ENCODE assay signal across 20 mouse cellular contexts in the genomic region with DNA sequence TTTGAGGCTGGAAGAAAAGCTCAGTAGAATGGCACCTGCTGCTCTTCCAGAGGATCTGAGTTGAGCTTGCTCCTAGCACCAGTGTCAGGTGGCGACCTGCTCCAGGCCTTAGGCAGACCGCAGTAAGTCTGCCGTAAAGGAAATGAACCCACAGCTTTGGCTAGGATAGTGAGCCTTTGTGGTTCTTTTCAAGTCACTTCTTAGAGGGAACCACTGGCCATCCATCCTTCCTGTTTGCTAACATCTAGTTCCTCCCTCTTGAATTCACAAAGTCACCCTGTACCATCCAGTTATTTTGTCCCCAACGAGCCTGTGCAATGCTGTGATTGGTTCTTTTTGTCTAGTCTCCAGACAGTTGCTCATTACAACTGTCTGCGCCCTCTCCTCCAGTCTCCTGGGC. TPM values are rescaled to one million over a fixed set of nuclear protein-coding genes. Genes with fewer than 3 reads are reported as not detected.
DNase-seq lines count a peak whose midpoint lies in the region; ATAC-seq and TF ChIP-seq lines count a peak whose summit lies in the region.
"Had no signal": no experiment of that assay in that cellular context is flagged by ENCODE, and none has a peak within 500 bp of the region (broad histone marks: within the 10 kb centered on the region; RNA-seq: fewer than 3 reads in every experiment).

No protein-coding gene starts in this region.

- TF ChIP-seq POLR2A in myocyte (IDR thresholded peaks at IDR 0.05; ENCODE audit: insufficient read length, low read depth): no peak

- H3K36me3 ChIP-seq in embryonic facial prominence, embryonic 13.5 days: peaks cover 75% of the 10 kb centered on the region
- H3K36me3 ChIP-seq in embryonic facial prominence, embryonic 10.5 days (replicated peaks): peaks cover 90% of the 10 kb centered on the region
- H3K36me3 ChIP-seq in intestine, embryonic 14.5 days (ENCODE audit: control insufficient read depth, insufficient read depth, low read length): peaks cover 82% of the 10 kb centered on the region
- H3K36me3 ChIP-seq in intestine, postnatal 0 days (ENCODE audit: control insufficient read depth, insufficient read depth): peaks cover 72% of the 10 kb centered on the region
- H3K36me3 ChIP-seq in myocyte (ENCODE audit: control insufficient read depth, insufficient read depth): peaks cover 81% of the 10 kb centered on the region

- DNase-seq in embryonic facial prominence, embryonic 10.5 days (ENCODE audit: low spot score): no peak
- no peak for DNase-seq in intestine, embryonic 14.5 days (ENCODE audit: low spot score)
- DNase-seq in T-cell, adult 2 months (ENCODE audit: low spot score): peak; percentile 19
- DNase-seq in cerebellum, postnatal 10 days: no peak
- DNase-seq in left cerebral cortex, adult 11 months (ENCODE audit: low spot score): no peak
- DNase-seq: cerebellum, adult 11-12 months; forebrain, postnatal 0 days; gastrocnemius, postnatal 10 days; kidney, adult 11 months; lung, embryonic 14.5 days had no signal

- no peak overlapping the region for H3K4me2 ChIP-seq in embryonic facial prominence, embryonic 13.5 days
- no peak overlapping the region for H3K4me2 ChIP-seq in intestine, embryonic 14.5 days (ENCODE audit: low read length)
- no peak overlapping the region for H3K4me2 ChIP-seq in intestine, postnatal 0 days (replicated peaks; ENCODE audit: low read depth)
- peak overlapping the region; percentile 96 for H3K4me2 ChIP-seq in myocyte (ENCODE audit: low read depth)
- H3K4me2 ChIP-seq: hindbrain, embryonic 12.5 days; limb, embryonic 15.5 days; lung, embryonic 14.5 days had no signal

- H3K9ac ChIP-seq in embryonic facial prominence, embryonic 13.5 days: 0 out of 2 replicates have a peak overlapping the region, but pooled peaks have one; percentile 32
- H3K9ac ChIP-seq in intestine, embryonic 14.5 days (ENCODE audit: low read length): no peak overlapping the region
- no peak overlapping the region for H3K9ac ChIP-seq in intestine, postnatal 0 days (ENCODE audit: low read depth, low read length)
- H3K9ac ChIP-seq: forebrain, postnatal 0 days; hindbrain, embryonic 12.5 days; limb, embryonic 15.5 days; lung, embryonic 14.5 days had no signal

- H3K4me1 ChIP-seq in embryonic facial prominence, embryonic 13.5 days: peaks cover 37% of the 10 kb centered on the region
- H3K4me1 ChIP-seq in embryonic facial prominence, embryonic 10.5 days: peaks cover 42% of the 10 kb centered on the region
- peaks cover 24% of the 10 kb centered on the region for H3K4me1 ChIP-seq in intestine, embryonic 14.5 days (replicated peaks; ENCODE audit: control insufficient read depth, insufficient read depth, low read length)
- H3K4me1 ChIP-seq in intestine, postnatal 0 days (replicated peaks; ENCODE audit: control insufficient read depth, insufficient read depth, low read length): 0 out of 2 replicates have a peak, but pooled peaks cover 8% of the 10 kb centered on the region

- no peaks in the 10 kb centered on the region for H3K27me3 ChIP-seq in embryonic facial prominence, embryonic 13.5 days
- H3K27me3 ChIP-seq in embryonic facial prominence, embryonic 10.5 days (replicated peaks; ENCODE audit: low read depth, poor library complexity, severe bottlenecking): no peaks in the 10 kb centered on the region
- H3K27me3 ChIP-seq in intestine, embryonic 14.5 days (replicated peaks; ENCODE audit: control insufficient read depth, insufficient read depth, low read length): no peaks in the 10 kb centered on the region
- H3K27me3 ChIP-seq in intestine, postnatal 0 days (replicated peaks; ENCODE audit: control insufficient read depth, insufficient read depth, low read length): no peaks in the 10 kb centered on the region
- H3K27me3 ChIP-seq in myocyte (ENCODE audit: control insufficient read depth, insufficient read depth, insufficient read length): no peaks in the 10 kb centered on the region
- H3K27me3 ChIP-seq: hindbrain, embryonic 12.5 days; limb, embryonic 15.5 days had no signal

- no peaks in the 10 kb centered on the region for H3K9me3 ChIP-seq in embryonic facial prominence, embryonic 13.5 days
- H3K9me3 ChIP-seq in embryonic facial prominence, embryonic 10.5 days: no peaks in the 10 kb centered on the region
- no peaks in the 10 kb centered on the region for H3K9me3 ChIP-seq in intestine, embryonic 14.5 days (ENCODE audit: control insufficient read depth, low read length)
- H3K9me3 ChIP-seq in intestine, postnatal 0 days (ENCODE audit: control insufficient read depth): no peaks in the 10 kb centered on the region
- H3K9me3 ChIP-seq: hindbrain, embryonic 12.5 days; limb, embryonic 15.5 days had no signal

- H3K4me3 ChIP-seq in embryonic facial prominence, embryonic 13.5 days: no peak overlapping the region
- no peak overlapping the region for H3K4me3 ChIP-seq in embryonic facial prominence, embryonic 10.5 days
- 0 out of 2 replicates have a peak overlapping the region, but pooled peaks have one; percentile 6 for H3K4me3 ChIP-seq in intestine, embryonic 14.5 days (ENCODE audit: low read depth, low read length)
- H3K4me3 ChIP-seq in intestine, postnatal 0 days (ENCODE audit: low read depth, low read length): no peak overlapping the region
- H3K4me3 ChIP-seq in myocyte: no peak overlapping the region
- H3K4me3 ChIP-seq: hindbrain, embryonic 12.5 days; limb, embryonic 15.5 days had no signal

- H3K79me2 ChIP-seq in myocyte (ENCODE audit: control insufficient read depth, insufficient read depth): peaks cover 66% of the 10 kb centered on the region

- 76% methylated on average over 5 of the region's 5 CpGs for WGBS in embryonic facial prominence, embryonic 13.5 days
- 85% methylated on average over 5 of the region's 5 CpGs for WGBS in embryonic facial prominence, embryonic 10.5 days
- WGBS in intestine, embryonic 14.5 days: 82% methylated on average over 5 of the region's 5 CpGs
- 82% methylated on average over 5 of the region's 5 CpGs for WGBS in intestine, postnatal 0 days

- H3ac ChIP-seq in myocyte (ENCODE audit: control insufficient read depth, insufficient read length): no peak overlapping the region

- no peak for TF ChIP-seq CTCF in intestine, postnatal 0 days (IDR thresholded peaks at IDR 0.05; ENCODE audit: low read depth)

- ATAC-seq in embryonic facial prominence, embryonic 13.5 days (ENCODE audit: insufficient number of reproducible peaks, insufficient read depth, low FRiP score, low TSS enrichment, low read depth): no peak
- ATAC-seq in intestine, embryonic 14.5 days (replicated peaks; ENCODE audit: low FRiP score, low TSS enrichment, low read depth): no peak
- ATAC-seq in intestine, postnatal 0 days: no peak
- ATAC-seq: forebrain, postnatal 0 days had no signal

- no peak overlapping the region for H3K27ac ChIP-seq in embryonic facial prominence, embryonic 13.5 days
- no peak overlapping the region for H3K27ac ChIP-seq in embryonic facial prominence, embryonic 10.5 days (replicated peaks)
- no peak overlapping the region for H3K27ac ChIP-seq in intestine, embryonic 14.5 days (ENCODE audit: low read depth)
- H3K27ac ChIP-seq in intestine, postnatal 0 days (ENCODE audit: low read depth, low read length): no peak overlapping the region
- H3K27ac ChIP-seq: hindbrain, embryonic 12.5 days; limb, embryonic 15.5 days had no signal

TF ChIP-seq in myocyte, 11 proteins besides CTCF, POLR2A, EP300 and RAD21:
- TF ChIP-seq POLR2AphosphoS2 (IDR thresholded peaks at IDR 0.05; ENCODE audit: insufficient read length, low read depth) (peak; percentile 25), E2F4 (IDR thresholded peaks at IDR 0.05; ENCODE audit: insufficient read depth) (no peak), MYOG (IDR thresholded peaks at IDR 0.05; ENCODE audit: control insufficient read depth in 1 of 3, insufficient read depth in 1 of 3, insufficient read length in 2 of 3, low read depth in 2 of 3) (no peak)

RNA-seq across cellular contexts. Expression of a gene that starts 6.2 kb away (rescaled TPM):
- polyA plus RNA-seq in embryonic facial prominence, embryonic 13.5 days (2015; fragmentation: Nextera tagmentation; extraction: Ambion mirVana): 1,290 and 1,439 TPM in 2 replicates
- polyA plus RNA-seq in embryonic facial prominence, embryonic 10.5 days (2016; fragmentation: Nextera tagmentation; extraction: Ambion mirVana): 3,458 and 4,025 TPM in 2 replicates
- polyA plus RNA-seq in intestine, embryonic 14.5 days (2014; fragmentation: Nextera tagmentation; extraction: Ambion mirVana): 1,930 and 1,939 TPM in 2 replicates
- polyA plus RNA-seq in intestine, postnatal 0 days (2015; fragmentation: Nextera tagmentation; extraction: Ambion mirVana): 644 and 733 TPM in 2 replicates
- polyA plus RNA-seq in myocyte (2012; fragmentation: generic; extraction: Trizol): 1,358 TPM

RNA-seq across cellular contexts. Expression of a gene that starts 38.7 kb away (rescaled TPM):
- polyA plus RNA-seq in embryonic facial prominence, embryonic 13.5 days (2015; fragmentation: Nextera tagmentation; extraction: Ambion mirVana): 23.3 and 26.3 TPM in 2 replicates
- polyA plus RNA-seq in embryonic facial prominence, embryonic 10.5 days (2016; fragmentation: Nextera tagmentation; extraction: Ambion mirVana): 26.1 and 31.4 TPM in 2 replicates
- polyA plus RNA-seq in intestine, embryonic 14.5 days (2014; fragmentation: Nextera tagmentation; extraction: Ambion mirVana): 38.0 and 38.1 TPM in 2 replicates
- polyA plus RNA-seq in intestine, postnatal 0 days (2015; fragmentation: Nextera tagmentation; extraction: Ambion mirVana): 20.7 and 22.4 TPM in 2 replicates
- polyA plus RNA-seq in myocyte (2012; fragmentation: generic; extraction: Trizol): 34.0 TPM

RNA-seq across cellular contexts. Expression of a gene that starts 41.6 kb away (rescaled TPM):
- 0.23 TPM in 1 of 2 replicates, not detected in the other for polyA plus RNA-seq in embryonic facial prominence, embryonic 13.5 days (2015; fragmentation: Nextera tagmentation; extraction: Ambion mirVana)
- 0.27 TPM in 1 of 2 replicates, not detected in the other for polyA plus RNA-seq in embryonic facial prominence, embryonic 10.5 days (2016; fragmentation: Nextera tagmentation; extraction: Ambion mirVana)
- polyA plus RNA-seq in intestine, embryonic 14.5 days (2014; fragmentation: Nextera tagmentation; extraction: Ambion mirVana): not detected in 2 replicates
- polyA plus RNA-seq in intestine, postnatal 0 days (2015; fragmentation: Nextera tagmentation; extraction: Ambion mirVana): not detected in 2 replicates
- 52.7 TPM for polyA plus RNA-seq in myocyte (2012; fragmentation: generic; extraction: Trizol)
- polyA plus RNA-seq: cortical plate, adult 2 months; forebrain, postnatal 0 days; large intestine, adult 2 months; lung, embryonic 14.5 days; neural tube, embryonic 11.5 days; small intestine, adult 2 months; stomach, embryonic 14.5 days had no signal

Comparison
In these comparisons a context has a peak if more than half of its experiments do, and no peak if none do; other contexts are left out.
1. RNA of a gene that starts 41.6 kb away (polyA plus RNA-seq): 52.7 TPM in myocyte (single experiment); 0.27 TPM in embryonic facial prominence, embryonic 10.5 days, not detected in intestine, postnatal 0 days, 0.23 TPM in embryonic facial prominence, embryonic 13.5 days and not detected in intestine, embryonic 14.5 days; every median in the first group is over 10 times any median in the second.